26 mouse cellular contexts compared by ENCODE assay signal in genomic region chr10:120948461-120948860, GRCm38 (mm10). TPM values are rescaled to one million over a fixed set of nuclear protein-coding genes. Genes with fewer than 3 reads are reported as not detected.
A peak's percentile ranks its signal among the peaks of the same experiment; 100 is the strongest.
DNase-seq lines count a peak whose midpoint lies in the region; ATAC-seq and TF ChIP-seq lines count a peak whose summit lies in the region.
"Had no signal": no experiment of that assay in that cellular context is flagged by ENCODE, and none has a peak within 500 bp of the region (broad histone marks: within the 10 kb centered on the region; RNA-seq: fewer than 3 reads in every experiment).

No protein-coding gene starts in this region.

- H3K27me3 ChIP-seq in kidney, postnatal 0 days (ENCODE audit: insufficient read depth, low read length): no peaks in the 10 kb centered on the region
- H3K27me3 ChIP-seq in liver, embryonic 11.5 days (replicated peaks; ENCODE audit: control insufficient read depth, insufficient read depth, low read length): no peaks in the 10 kb centered on the region
- no peaks in the 10 kb centered on the region for H3K27me3 ChIP-seq in liver, postnatal 0 days (ENCODE audit: insufficient read depth, low read length)
- H3K27me3 ChIP-seq in MEL (ENCODE audit: control insufficient read depth in 1 of 2, insufficient read depth in 2 of 2, low read length in 2 of 2): no peaks in the 10 kb centered on the region
- H3K27me3 ChIP-seq: CH12.LX; forebrain, embryonic 13.5 days; heart, embryonic 13.5 days had no signal

- no peaks in the 10 kb centered on the region; the same call in 1 of the 2 replicates for H3K4me1 ChIP-seq in kidney, postnatal 0 days (replicated peaks; ENCODE audit: insufficient read depth, low read length)
- peaks cover 9% of the 10 kb centered on the region; the same call in 1 of the 2 replicates for H3K4me1 ChIP-seq in liver, embryonic 11.5 days (replicated peaks; ENCODE audit: control insufficient read depth, insufficient read depth, low read length)
- H3K4me1 ChIP-seq in liver, postnatal 0 days (ENCODE audit: insufficient read depth): peaks cover 7% of the 10 kb centered on the region; the same call in 1 of the 2 replicates
- H3K4me1 ChIP-seq in MEL (ENCODE audit: control insufficient read depth in 1 of 2, insufficient read depth in 2 of 2, low read length in 2 of 2): peaks cover 12 to 16% of the 10 kb centered on the region in 2 experiments

- DNase-seq in kidney, postnatal 0 days (ENCODE audit: low spot score): peak; percentile 70
- no peak for DNase-seq in kidney, postnatal 14 days
- DNase-seq in liver, embryonic 11.5 days (ENCODE audit: low spot score): no peak
- no peak for DNase-seq in liver, postnatal 0 days
- DNase-seq in MEL (ENCODE audit: low read depth, low spot score): peak; percentile 57
- no peak for DNase-seq in thymus, postnatal 36 days
- DNase-seq: adrenal gland, adult 8-10 months; adrenal gland, postnatal 25 days; B cell, adult 2 months; cerebellum, adult 11-12 months; cerebellum, adult 8-10 months; cerebellum, postnatal 14 days; gastrocnemius, postnatal 10 days; gastrocnemius, postnatal 36 days; heart, adult 2 months; heart, postnatal 14 days; heart, postnatal 4 days had no signal

- WGBS in kidney, postnatal 0 days: 52% methylated on average over 2 of the region's 2 CpGs
- 47% methylated on average over 2 of the region's 2 CpGs for WGBS in liver, embryonic 11.5 days
- 38% methylated on average over 2 of the region's 2 CpGs for WGBS in liver, postnatal 0 days (ENCODE audit: insufficient replicate concordance)

- no peak for TF ChIP-seq POLR2A in MEL (IDR thresholded peaks at IDR 0.05; ENCODE audit: control insufficient read depth in 1 of 2, insufficient read depth in 1 of 2, low read depth in 1 of 2, low read length in 2 of 2, poor library complexity in 1 of 2)

- TF ChIP-seq EP300 in liver, postnatal 0 days (IDR thresholded peaks at IDR 0.05; ENCODE audit: low read depth): no peak
- TF ChIP-seq EP300 in MEL (IDR thresholded peaks at IDR 0.05; ENCODE audit: low read depth in 1 of 2, low read length in 2 of 2): no peak

- H3K4me2 ChIP-seq in kidney, postnatal 0 days (ENCODE audit: low read length): no peak overlapping the region
- H3K4me2 ChIP-seq in liver, embryonic 11.5 days: peak overlapping the region; percentile 26; the same call in 1 of the 2 replicates
- H3K4me2 ChIP-seq in liver, postnatal 0 days (ENCODE audit: low read depth, low read length): no peak overlapping the region
- H3K4me2 ChIP-seq: forebrain, embryonic 13.5 days; heart, embryonic 13.5 days; hindbrain, embryonic 14.5 days had no signal

- no peak overlapping the region for H3K4me3 ChIP-seq in kidney, postnatal 0 days (replicated peaks; ENCODE audit: low read depth, low read length)
- no peak overlapping the region for H3K4me3 ChIP-seq in liver, embryonic 11.5 days (ENCODE audit: low read depth, low read length)
- no peak overlapping the region for H3K4me3 ChIP-seq in liver, postnatal 0 days (ENCODE audit: low read depth, low read length)
- peak overlapping the region in 1 of 2 experiments; percentile 10; a peak in 2 of 4 replicates for H3K4me3 ChIP-seq in MEL (ENCODE audit: control insufficient read depth in 1 of 2, insufficient read depth in 1 of 2, low read depth in 2 of 2, low read length in 2 of 2)
- H3K4me3 ChIP-seq: forebrain, embryonic 10.5 days; forebrain, embryonic 13.5 days; heart, adult 2 months; heart, embryonic 10.5 days; heart, embryonic 13.5 days had no signal

- no peaks in the 10 kb centered on the region for H3K9me3 ChIP-seq in kidney, postnatal 0 days (replicated peaks; ENCODE audit: low read length)
- no peaks in the 10 kb centered on the region for H3K9me3 ChIP-seq in liver, embryonic 11.5 days (ENCODE audit: control insufficient read depth, low read length)
- H3K9me3 ChIP-seq in liver, postnatal 0 days (ENCODE audit: low read length): no peaks in the 10 kb centered on the region
- H3K9me3 ChIP-seq in MEL (replicated peaks; ENCODE audit: insufficient read depth, low read length): no peaks in the 10 kb centered on the region
- H3K9me3 ChIP-seq: forebrain, embryonic 10.5 days; forebrain, embryonic 13.5 days; heart, embryonic 10.5 days; heart, embryonic 13.5 days had no signal

- no peak for TF ChIP-seq RAD21 in MEL (IDR thresholded peaks at IDR 0.05; ENCODE audit: low read depth, low read length)

- H3K79me2 ChIP-seq in MEL (ENCODE audit: control insufficient read depth, insufficient read depth, low read length, poor library complexity): peaks cover 12% of the 10 kb centered on the region

- no peak overlapping the region for H3K27ac ChIP-seq in kidney, postnatal 0 days
- no peak overlapping the region for H3K27ac ChIP-seq in liver, embryonic 11.5 days (ENCODE audit: low read depth, low read length)
- H3K27ac ChIP-seq in liver, postnatal 0 days (ENCODE audit: low read depth): no peak overlapping the region
- H3K27ac ChIP-seq in MEL (ENCODE audit: control insufficient read depth, low read depth, low read length): peak overlapping the region; percentile 75
- H3K27ac ChIP-seq: forebrain, embryonic 10.5 days; forebrain, embryonic 13.5 days; heart, adult 2 months; heart, embryonic 10.5 days; heart, embryonic 13.5 days; hindbrain, embryonic 14.5 days had no signal

- ATAC-seq in kidney, postnatal 0 days (replicated peaks; ENCODE audit: low FRiP score, low read depth): no peak
- ATAC-seq in liver, embryonic 11.5 days (replicated peaks; ENCODE audit: low FRiP score): no peak
- ATAC-seq in liver, postnatal 0 days: no peak
- peak; percentile 24 for ATAC-seq in megakaryocyte-erythroid progenitor cell, adult 5-6 weeks (replicated peaks; ENCODE audit: low FRiP score, low TSS enrichment, poor library complexity, severe bottlenecking)
- ATAC-seq: activated CD4-positive, CD25-positive, alpha-beta regulatory T cell, adult 4 months; forebrain, embryonic 13.5 days; forebrain, embryonic 16.5 days had no signal

- H3K36me3 ChIP-seq in kidney, postnatal 0 days (ENCODE audit: insufficient read depth, low read length): 0 out of 2 replicates have a peak, but pooled peaks cover 6% of the 10 kb centered on the region
- peaks cover 5% of the 10 kb centered on the region; the same call in 1 of the 2 replicates for H3K36me3 ChIP-seq in liver, embryonic 11.5 days (ENCODE audit: control insufficient read depth, insufficient read depth, low read length)
- H3K36me3 ChIP-seq in liver, postnatal 0 days (replicated peaks; ENCODE audit: insufficient read depth, low read length): peaks cover 12% of the 10 kb centered on the region; the same call in 1 of the 2 replicates
- H3K36me3 ChIP-seq in MEL (ENCODE audit: control insufficient read depth in 1 of 2, insufficient read depth in 2 of 2, low read length in 2 of 2): peaks cover 5 to 25% of the 10 kb centered on the region in 2 experiments

- TF ChIP-seq CTCF in kidney, postnatal 0 days (IDR thresholded peaks at IDR 0.05; ENCODE audit: low read depth): no peak
- TF ChIP-seq CTCF in liver, postnatal 0 days (IDR thresholded peaks at IDR 0.05; ENCODE audit: low read depth): no peak
- no peak for TF ChIP-seq CTCF in MEL (IDR thresholded peaks at IDR 0.05 in 2 of 3, conservative IDR thresholded peaks at IDR 0.05 in 1 of 3; ENCODE audit: control insufficient read depth in 1 of 3, insufficient read depth in 1 of 3, low read depth in 2 of 3, low read length in 3 of 3, poor library complexity in 1 of 3, severe bottlenecking in 1 of 3)

- H3K9ac ChIP-seq in kidney, postnatal 0 days (ENCODE audit: low read depth, low read length): no peak overlapping the region
- no peak overlapping the region for H3K9ac ChIP-seq in liver, embryonic 11.5 days (ENCODE audit: low read depth, low read length)
- no peak overlapping the region for H3K9ac ChIP-seq in liver, postnatal 0 days (replicated peaks)
- peak overlapping the region; percentile 22; the same call in 1 of the 2 replicates for H3K9ac ChIP-seq in MEL (ENCODE audit: control insufficient read depth, low read depth, low read length, poor library complexity, severe bottlenecking)
- H3K9ac ChIP-seq: forebrain, embryonic 13.5 days; heart, embryonic 13.5 days; hindbrain, embryonic 14.5 days had no signal

TF ChIP-seq in MEL, 35 proteins besides CTCF, POLR2A, EP300 and RAD21:
- peak; percentile 32; the same call in 1 of the 2 replicates for TF ChIP-seq ETS1 (IDR thresholded peaks at IDR 0.05; ENCODE audit: low read depth, low read length)
- no peak for TF ChIP-seq SMC3 (IDR thresholded peaks at IDR 0.05; ENCODE audit: low read depth, low read length)
TF ChIP-seq in MEL: peak in this region for 1.

RNA-seq across cellular contexts. Expression of gene Lemd3, which starts 30.7 kb away (rescaled TPM):
- polyA plus RNA-seq in kidney, postnatal 0 days (2015; fragmentation: Nextera tagmentation; extraction: Ambion mirVana): 3.4 and 4.0 TPM in 2 replicates
- polyA plus RNA-seq in liver, embryonic 11.5 days (2014; fragmentation: Nextera tagmentation; extraction: Ambion mirVana): 3.2 TPM in 2 replicates
- polyA plus RNA-seq in liver, postnatal 0 days (2015; fragmentation: Nextera tagmentation; extraction: Ambion mirVana): 0.90 and 1.3 TPM in 2 replicates
- 10.8 and 11.3 TPM in 2 replicates for total RNA-seq in MEL (2012; rRNA removed)
- polyA plus RNA-seq in MEL (2012; ENCODE audit: insufficient read depth in 1 of 2, insufficient read length in 2 of 2, low read depth in 1 of 2, low replicate concordance in 2 of 2, missing spikeins in 1 of 2): 10 to 100 TPM in 1 of 2 experiments, not detected in 1; 11.5 TPM
- 10.0 and 11.3 TPM in 2 replicates for total RNA-seq in megakaryocyte-erythroid progenitor cell, adult 5-6 weeks (2014; fragmentation: Nextera tagmentation)
- total RNA-seq in megakaryocyte-erythroid progenitor cell, adult 5-6 weeks (2017): 15.1 and 15.3 TPM in 2 replicates

RNA-seq across cellular contexts. Expression of gene Msrb3, which starts 49.6 kb away (rescaled TPM):
- 9.9 and 13.2 TPM in 2 replicates for polyA plus RNA-seq in kidney, postnatal 0 days (2015; fragmentation: Nextera tagmentation; extraction: Ambion mirVana)
- 2.1 and 2.8 TPM in 2 replicates for polyA plus RNA-seq in liver, embryonic 11.5 days (2014; fragmentation: Nextera tagmentation; extraction: Ambion mirVana)
- 2.5 and 2.7 TPM in 2 replicates for polyA plus RNA-seq in liver, postnatal 0 days (2015; fragmentation: Nextera tagmentation; extraction: Ambion mirVana)
- 0.13 and 0.15 TPM in 2 replicates for total RNA-seq in MEL (2012; rRNA removed)
- under 1 TPM in 1 of 2 experiments, not detected in 1; 0.15 TPM for polyA plus RNA-seq in MEL (2012; ENCODE audit: insufficient read depth in 1 of 2, insufficient read length in 2 of 2, low read depth in 1 of 2, low replicate concordance in 2 of 2, missing spikeins in 1 of 2)
- total RNA-seq in megakaryocyte-erythroid progenitor cell, adult 5-6 weeks (2014; fragmentation: Nextera tagmentation): 0.37 TPM in 1 of 2 replicates, not detected in the other
- total RNA-seq in megakaryocyte-erythroid progenitor cell, adult 5-6 weeks (2017): 0.88 TPM in 1 of 2 replicates, not detected in the other
- total RNA-seq: CH12.LX had no signal

Comparison
In these comparisons a context has a peak if more than half of its experiments do, and no peak if none do; other contexts are left out.
1. DNase-seq: peak in kidney, postnatal 0 days (single experiment) and MEL (single experiment); none in kidney, postnatal 14 days (single experiment), liver, embryonic 11.5 days (single experiment), liver, postnatal 0 days (single experiment) and thymus, postnatal 36 days (0 of 2).